Mouse (Mus musculus) CH12.LX (cell line): ENCODE measurements around the gene Actl6b.

ENCODE experiments used
- CHD2 ChIP-seq: IDR thresholded peaks from 2 replicates; pipeline ENCODE4 v1.6.1; 2011; ENCODE audit warnings: low read length, improper control_type of control experiment
- CTCF ChIP-seq, 2 experiments: IDR thresholded peaks in 1 of 2; conservative IDR thresholded peaks in 1 of 2; 2 replicates each; pipeline ENCODE4 v1.5.1; 2011 to 2012; ENCODE audit warnings: low read depth in 2 of 2, low read length in 2 of 2, improper control_type of control experiment in 1 of 2, inconsistent platforms in 1 of 2, mild to moderate bottlenecking in 1 of 2, moderate library complexity in 1 of 2
- EP300 ChIP-seq: IDR thresholded peaks from 2 replicates; pipeline ENCODE4 v1.6.1; 2011; ENCODE audit warnings: low read length, improper control_type of control experiment
- ZNF384 ChIP-seq: IDR thresholded peaks from 2 replicates; pipeline ENCODE4 v1.6.1; 2012; ENCODE audit warnings: low read depth, low read length, improper control_type of control experiment, inconsistent platforms

- no peak for TF ChIP-seq ZNF384
- TF ChIP-seq CTCF (conservative IDR thresholded peaks at IDR 0.05 in 1 of 2, IDR thresholded peaks at IDR 0.05 in 1 of 2; ENCODE audit: low read depth in 2 of 2, low read length in 2 of 2): no peak
- TF ChIP-seq EP300: no peak
- TF ChIP-seq CHD2: no peak
These were observed 46.9 kb downstream of the Actl6b start for GRCm38 (mm10) chr5:137600281-137600618.
